Mouse (Mus musculus) heart, embryonic 14.5 days (tissue): ENCODE data around the gene Catsperg1. TPM values are rescaled to one million over a fixed set of nuclear protein-coding genes. Genes with fewer than 3 reads are reported as not detected.
"Not testable (repeated sequence)": the region's sequence is repeated elsewhere in the genome, so short reads cannot be mapped to it uniquely, and the experiment has no call there.

Experiments
- ATAC-seq: fragments of 200-750 bp; cut with Nextera tagmentation; 2 replicates; pipeline ENCODE4 v1.8.0; 2017; ENCODE audit warnings: low read depth, moderate TSS enrichment; ENCODE audit not compliant: insufficient number of reproducible peaks, insufficient read depth, low FRiP score
- H3K27ac ChIP-seq, 2 experiments: fragments of 200-500 bp in 1 of 2; fragments of 300-500 bp in 1 of 2; sonication (generic) in 1 of 2; replicated peaks in 1 of 2; 2 replicates each; pipeline ENCODE4 v1.5.1; 2012 to 2014; ENCODE audit warnings: low read depth in 2 of 2, low read length in 2 of 2, control low read depth in 1 of 2, mild to moderate bottlenecking in 1 of 2, mixed read lengths in 1 of 2; ENCODE audit not compliant: control insufficient read depth in 1 of 2, insufficient read depth in 1 of 2
- H3K27me3 ChIP-seq: fragments of 300-500 bp; sonication (generic); 2 replicates; pipeline ENCODE4 v1.6.1; 2014; ENCODE audit warnings: mild to moderate bottlenecking, low read length, control low read depth; ENCODE audit not compliant: control insufficient read depth, insufficient read depth
- H3K36me3 ChIP-seq: fragments of 300-500 bp; sonication (generic); 2 replicates; pipeline ENCODE4 v1.6.1; 2014; ENCODE audit warnings: mild to moderate bottlenecking, control low read depth, low read length, mixed read lengths; ENCODE audit not compliant: control insufficient read depth, insufficient read depth
- H3K4me1 ChIP-seq, 2 experiments: fragments of 200-500 bp in 1 of 2; fragments of 300-500 bp in 1 of 2; sonication (generic) in 1 of 2; 2 replicates each; pipeline ENCODE4 v1.6.1; 2012 to 2014; ENCODE audit warnings: low read length in 2 of 2, control low read depth in 1 of 2, mixed read lengths in 1 of 2; ENCODE audit not compliant: control insufficient read depth in 2 of 2, insufficient read depth in 2 of 2
- H3K4me2 ChIP-seq: fragments of 300-500 bp; sonication (generic); 2 replicates; pipeline ENCODE4 v1.6.1; 2014; ENCODE audit warnings: mild to moderate bottlenecking, low read length
- H3K4me3 ChIP-seq, 2 experiments: fragments of 200-500 bp in 1 of 2; fragments of 300-500 bp in 1 of 2; sonication (generic) in 1 of 2; 2 replicates each; pipeline ENCODE4 v1.5.1; 2012 to 2014; ENCODE audit warnings: low read length in 2 of 2, mild to moderate bottlenecking in 2 of 2, control low read depth in 1 of 2, low read depth in 1 of 2, moderate library complexity in 1 of 2; ENCODE audit not compliant: control insufficient read depth in 1 of 2, insufficient read depth in 1 of 2
- H3K9ac ChIP-seq: fragments of 300-500 bp; sonication (generic); 2 replicates; pipeline ENCODE4 v1.6.1; 2014; ENCODE audit warnings: mild to moderate bottlenecking, low read length
- H3K9me3 ChIP-seq: fragments of 300-500 bp; sonication (generic); 2 replicates; pipeline ENCODE4 v1.6.1; 2016; ENCODE audit warnings: low read length, control low read depth; ENCODE audit not compliant: control insufficient read depth
- WGBS: fragments of 180-500 bp; shearing (Covaris S2); extraction: QIAGEN DNeasy Blood & Tissue Kit; methylation state at CpG from one replicate; pipeline ENCODE4 v1.1.7; 2014; 5-methylcytosine and 5-hydroxymethylcytosine counted together
- polyA plus RNA-seq: library from polyadenylated mRNA; unstranded; fragments of >200 nt; fragmentation: Nextera tagmentation; extraction: Ambion mirVana; gene quantifications from 2 replicates; pipeline ENCODE4 v1.2.1, GENCODE M21; 2014

Catsperg1 gene
- polyA plus RNA-seq, 1 experiment from 2014 or later, result 0.66 TPM

- H3K4me2 ChIP-seq, result no peak overlapping the region
- WGBS, result 23% methylated on average over 3 of the region's 3 CpGs
Observed at GRCm38 (mm10) chr7:29230560-29230959, 16.7 kb upstream of the Catsperg1 start.

DNA sequence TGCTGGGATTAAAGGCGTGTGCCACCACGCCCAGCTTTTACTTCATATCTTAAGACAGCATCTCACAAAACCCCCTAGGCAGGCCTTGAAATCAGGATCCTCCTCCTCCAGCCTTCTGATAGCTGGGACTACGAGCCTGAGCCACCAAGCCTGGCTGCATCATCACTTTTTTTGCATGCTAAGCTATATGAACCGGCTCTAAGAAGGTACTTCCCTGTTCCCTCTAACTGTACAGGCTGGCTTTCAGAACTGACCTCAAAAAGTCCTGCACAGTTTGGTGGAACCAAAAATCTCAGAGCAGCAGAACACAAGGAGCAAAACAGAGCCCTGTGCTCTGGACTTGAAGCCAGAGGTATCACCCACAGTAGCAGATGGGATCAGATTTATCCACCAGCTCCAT, 14.4 kb upstream of the Catsperg1 start:
- peaks cover 8% of the 10 kb centered on the region for H3K27me3 ChIP-seq
- no peak overlapping the region for H3K9ac ChIP-seq
- H3K36me3 ChIP-seq, result 0 out of 2 replicates have a peak, but pooled peaks cover 13% of the 10 kb centered on the region
- no peak for ATAC-seq
- H3K4me1 ChIP-seq, result peaks cover 0 to 8% of the 10 kb centered on the region in 2 experiments; a peak in 3 of 4 replicates
- no peak overlapping the region for H3K27ac ChIP-seq
- 66% methylated on average over 4 of the region's 4 CpGs for WGBS
- no peaks in the 10 kb centered on the region for H3K9me3 ChIP-seq
- no peak overlapping the region for H3K4me2 ChIP-seq
- no peak overlapping the region for H3K4me3 ChIP-seq

More at GRCm38 (mm10) chr7:29230560-29230959, 16.7 kb upstream of the Catsperg1 start:
- Histone ChIP-seq H3K4me3 (no peak overlapping the region), H3K36me3 (no peaks in the 10 kb centered on the region), H3K4me1 (peaks cover 9 to 20% of the 10 kb centered on the region in 2 experiments), H3K9ac (no peak overlapping the region), H3K27ac (no peak overlapping the region), H3K27me3 (peaks cover 8% of the 10 kb centered on the region), H3K9me3 (no peaks in the 10 kb centered on the region)
- no peak for ATAC-seq

GRCm38 (mm10) chr7:29225520-29225919, 11.7 kb upstream of the Catsperg1 start:
- no peak for ATAC-seq
- 73% methylated on average over 13 of the region's 13 CpGs for WGBS
- H3K9ac ChIP-seq, result no peak overlapping the region

DNA sequence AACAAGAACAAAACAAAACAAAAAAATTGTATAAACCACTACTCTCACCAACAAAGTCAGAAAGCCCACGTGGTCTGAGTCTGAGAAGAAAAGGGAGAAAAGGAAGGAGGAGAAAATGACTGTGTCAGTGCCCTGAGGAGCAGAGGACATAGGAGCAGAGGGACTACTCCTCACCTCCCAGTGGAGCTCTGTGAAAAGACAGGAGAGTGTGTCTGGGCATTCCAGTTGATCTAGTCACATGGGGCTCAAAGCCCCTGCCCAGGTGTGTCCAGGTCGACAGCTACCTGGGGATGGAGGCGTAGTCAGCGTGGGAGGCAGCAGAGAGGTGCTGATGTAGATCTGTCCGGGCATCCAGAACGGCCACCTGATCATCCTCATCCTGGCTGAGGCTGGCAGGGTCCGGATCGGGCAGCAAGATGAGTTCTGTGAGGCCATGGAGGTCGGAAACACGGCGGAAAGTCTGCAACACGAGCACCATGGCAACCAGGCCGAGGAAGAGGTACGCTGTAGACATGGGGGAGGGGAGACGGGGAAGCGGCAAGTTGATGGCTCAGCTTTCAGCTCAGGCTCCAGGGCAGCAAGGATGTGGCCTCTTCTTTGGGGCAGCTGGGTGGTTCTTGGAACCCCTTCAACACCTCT, 11.0 kb upstream of the Catsperg1 start:
- Histone ChIP-seq H3K4me2 (no peak overlapping the region), H3K36me3 (peaks cover 18% of the 10 kb centered on the region; the same call in 1 of the 2 replicates), H3K9ac (no peak overlapping the region), H3K4me3 (no peak overlapping the region), H3K4me1 (no peaks in the 10 kb centered on the region), H3K27me3 (no peaks in the 10 kb centered on the region), H3K9me3 (peaks cover 6% of the 10 kb centered on the region), H3K27ac (no peak overlapping the region)
- no peak for ATAC-seq
- WGBS, result 20% methylated on average over 16 of the region's 16 CpGs

More at GRCm38 (mm10) chr7:29225520-29225919, 11.7 kb upstream of the Catsperg1 start:
- Histone ChIP-seq H3K4me3 (no peak overlapping the region), H3K9me3 (no peaks in the 10 kb centered on the region), H3K4me1 (no peaks in the 10 kb centered on the region), H3K4me2 (no peak overlapping the region), H3K27ac (no peak overlapping the region), H3K27me3 (no peaks in the 10 kb centered on the region), H3K36me3 (peaks cover 18% of the 10 kb centered on the region; the same call in 1 of the 2 replicates)

DNA sequence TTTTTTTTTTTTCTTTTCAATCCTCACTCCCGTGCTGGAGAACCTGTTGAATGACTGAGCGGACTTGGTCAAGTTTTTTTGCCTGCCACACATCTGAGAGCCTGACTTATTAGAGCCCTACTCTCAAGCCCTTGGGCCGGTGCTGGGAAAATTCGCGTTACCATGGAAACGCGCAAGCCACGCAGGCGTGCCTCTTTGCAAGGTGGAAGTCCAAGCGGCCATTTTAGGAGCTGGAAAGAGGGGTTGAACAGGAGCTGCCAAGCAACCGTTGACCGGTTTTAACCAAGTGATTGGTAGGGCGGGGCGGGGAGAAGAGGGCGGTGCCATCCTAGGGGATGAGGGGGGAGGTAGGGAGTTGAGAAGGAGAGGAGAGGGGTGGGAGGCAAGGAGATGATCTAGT, 1.0 kb upstream of the Catsperg1 start:
- H3K4me1 ChIP-seq, result peaks cover 4 to 5% of the 10 kb centered on the region in 2 experiments; a peak in 1 of 4 replicates
- no peak overlapping the region for H3K9ac ChIP-seq
- peaks cover 23% of the 10 kb centered on the region for H3K9me3 ChIP-seq
- ATAC-seq, result no peak
- no peak overlapping the region for H3K4me3 ChIP-seq
- no peak overlapping the region for H3K27ac ChIP-seq
- 45% methylated on average over 15 of the region's 15 CpGs for WGBS
- no peak overlapping the region for H3K4me2 ChIP-seq
- no peaks in the 10 kb centered on the region for H3K36me3 ChIP-seq
- H3K27me3 ChIP-seq, result peaks cover 8% of the 10 kb centered on the region; the same call in 1 of the 2 replicates

DNA sequence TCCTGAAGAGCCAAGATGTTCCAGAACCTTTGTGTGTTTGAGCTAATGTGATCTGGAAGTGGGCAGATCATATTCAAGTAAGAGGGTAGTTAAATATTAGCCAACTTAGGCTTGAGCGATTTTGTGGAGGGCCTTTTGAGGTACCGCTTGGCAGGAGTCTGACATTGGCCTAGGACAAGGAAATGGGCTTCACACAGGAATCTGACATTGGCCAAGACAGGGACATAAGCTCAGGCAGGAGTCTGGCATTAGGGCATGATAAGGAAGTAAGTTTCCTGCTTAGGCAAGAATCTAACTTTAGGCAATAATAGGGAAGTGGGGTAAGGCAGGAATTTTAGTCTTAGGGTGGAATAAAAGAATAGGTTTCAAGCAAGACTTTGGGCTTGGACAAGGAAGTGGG, 401 bp upstream of the Catsperg1 start:
- H3K27me3 ChIP-seq, result peaks cover 8% of the 10 kb centered on the region; the same call in 1 of the 2 replicates
- no peak for ATAC-seq
- no peak overlapping the region for H3K27ac ChIP-seq
- H3K4me3 ChIP-seq, result no peak overlapping the region
- WGBS, result 54% methylated on average over 2 of the region's 2 CpGs
- peaks cover 18% of the 10 kb centered on the region for H3K9me3 ChIP-seq
- H3K4me2 ChIP-seq, result no peak overlapping the region
- H3K36me3 ChIP-seq, result no peaks in the 10 kb centered on the region
- H3K4me1 ChIP-seq, result peaks cover 4 to 5% of the 10 kb centered on the region in 2 experiments; a peak in 1 of 4 replicates
- no peak overlapping the region for H3K9ac ChIP-seq

DNA sequence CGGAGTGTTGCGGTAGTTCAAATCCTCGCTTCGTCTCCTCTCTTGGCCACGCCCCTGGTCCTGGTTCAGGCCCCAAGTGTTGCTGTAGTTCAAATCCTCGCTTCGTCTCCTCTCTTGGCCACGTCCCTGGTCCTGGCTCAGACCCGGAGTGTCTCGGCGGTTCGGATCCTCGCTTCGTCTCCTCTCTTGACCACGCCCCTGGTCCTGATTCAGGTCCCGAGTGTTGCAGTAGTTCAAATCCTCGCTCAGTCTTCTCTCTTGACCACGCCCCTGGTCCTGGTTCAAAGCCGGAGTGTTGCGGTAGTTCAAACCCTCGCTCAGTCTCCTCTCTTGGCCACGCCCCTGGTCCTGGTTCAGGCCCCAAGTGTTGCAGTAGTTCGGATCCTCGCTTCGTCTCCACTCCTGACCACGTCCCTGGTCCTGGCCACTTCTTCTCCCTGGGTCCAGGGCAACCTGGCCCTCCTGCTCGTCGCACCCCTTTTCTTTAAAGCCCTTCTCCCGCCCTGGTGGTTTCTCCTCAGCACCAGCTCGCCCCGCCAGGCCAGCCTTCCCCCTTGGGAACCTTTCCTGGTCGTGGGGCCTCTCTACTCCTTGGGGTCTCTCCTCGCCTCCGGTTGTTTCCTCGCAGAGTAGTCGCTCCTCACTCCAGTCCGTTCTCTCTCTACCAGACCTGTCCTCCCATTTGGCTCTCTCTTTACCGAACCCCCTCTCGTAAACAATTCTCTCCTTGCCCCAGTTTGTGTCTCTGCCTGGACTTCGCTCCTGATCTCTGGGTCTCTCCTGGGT, 867 bp downstream of the Catsperg1 start:
- ATAC-seq, H3K27ac ChIP-seq, H3K4me1 ChIP-seq, H3K9ac ChIP-seq, H3K27me3 ChIP-seq, H3K36me3 ChIP-seq, H3K4me3 ChIP-seq: not testable (repeated sequence)
- 16% methylated on average over 40 of the region's 40 CpGs for WGBS
- H3K4me2 ChIP-seq, result 0 out of 2 replicates have a peak overlapping the region, but pooled peaks have one; percentile 11
- H3K9me3 ChIP-seq, result peaks cover 18% of the 10 kb centered on the region
